Mouse (Mus musculus) testis, adult 2 months (tissue): Measurements from ENCODE around the gene Hid1. TPM values are rescaled to one million over a fixed set of nuclear protein-coding genes. Genes with fewer than 3 reads are reported as not detected.
A peak's percentile ranks its signal among the peaks of the same experiment; 100 is the strongest.

Source experiments
- H3K27ac ChIP-seq: fragments of 200-500 bp; 2 replicates; pipeline ENCODE4 v1.5.1; 2012; ENCODE audit warnings: low read depth, low read length; ENCODE audit not compliant: control insufficient read depth, insufficient read depth
- H3K27me3 ChIP-seq: fragments of 200-500 bp; 2 replicates; pipeline ENCODE4 v1.6.1; 2012; ENCODE audit warnings: mild to moderate bottlenecking, low read length, moderate library complexity; ENCODE audit not compliant: control insufficient read depth, insufficient read depth
- H3K36me3 ChIP-seq: fragments of 200-500 bp; 2 replicates; pipeline ENCODE4 v1.6.1; 2012; ENCODE audit warnings: mild to moderate bottlenecking, low read length; ENCODE audit not compliant: control insufficient read depth, insufficient read depth
- H3K4me1 ChIP-seq: fragments of 200-500 bp; 2 replicates; pipeline ENCODE4 v1.6.1; 2012; ENCODE audit warnings: low read length; ENCODE audit not compliant: control insufficient read depth, insufficient read depth
- H3K4me3 ChIP-seq: fragments of 200-500 bp; 2 replicates; pipeline ENCODE4 v1.5.1; 2012; ENCODE audit warnings: low read depth, mild to moderate bottlenecking, low read length, moderate library complexity, mixed read lengths; ENCODE audit not compliant: control insufficient read depth
- CTCF ChIP-seq: fragments of 200-500 bp; IDR thresholded peaks from 2 replicates; pipeline ENCODE4 v1.5.1; 2012; ENCODE audit warnings: low read depth, mild to moderate bottlenecking, inconsistent platforms, low read length, moderate library complexity; ENCODE audit not compliant: control insufficient read depth, insufficient read depth, insufficient replicate concordance
- POLR2A ChIP-seq: fragments of 200-500 bp; IDR thresholded peaks from 2 replicates; pipeline ENCODE4 v1.6.1; 2012; ENCODE audit warnings: low read depth, mild to moderate bottlenecking, inconsistent platforms, low read length, moderate library complexity; ENCODE audit not compliant: control insufficient read depth
- polyA plus RNA-seq: library from polyadenylated mRNA; depleted of rRNA; stranded (reverse); fragments of >200 nt; gene quantifications from 2 replicates; pipeline ENCODE4 v1.2.3, GENCODE M21; 2012; rRNA removed

Gene Hid1
- polyA plus RNA-seq, 1 experiment = 1.2 TPM

GRCm38 (mm10) chr11:115300745-115301144 is 66.8 kb downstream of the Hid1 start:
- Histone ChIP-seq H3K27me3 (no peaks in the 10 kb centered on the region), H3K4me1 (peaks cover 11% of the 10 kb centered on the region; the same call in 1 of the 2 replicates), H3K36me3 (no peaks in the 10 kb centered on the region), H3K4me3 (no peak overlapping the region), H3K27ac (no peak overlapping the region)
- TF ChIP-seq CTCF (peak; percentile 42; the same call in 1 of the 2 replicates), POLR2A (no peak)

DNA sequence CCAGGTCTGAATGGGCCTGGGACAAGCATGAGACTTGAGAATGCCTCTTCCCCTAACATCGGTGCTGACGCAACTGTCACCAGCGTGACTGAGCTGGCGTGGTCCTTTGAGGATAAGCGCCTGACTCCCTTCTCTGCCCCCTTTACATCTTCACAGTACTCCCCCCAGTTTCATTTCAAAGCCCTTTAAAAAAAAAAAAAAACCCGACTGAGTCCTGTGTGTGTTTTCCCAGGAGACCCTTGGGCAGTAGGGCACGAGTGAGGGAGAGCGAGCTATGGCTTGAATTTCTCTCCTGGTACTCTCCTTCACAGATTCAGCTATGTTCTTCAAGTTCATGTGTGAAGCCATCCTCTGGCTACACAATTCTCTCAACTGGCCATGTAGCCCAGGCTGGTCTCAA is 69.4 kb downstream of the Hid1 start:
- no peak for TF ChIP-seq CTCF
- no peak for TF ChIP-seq POLR2A
- Histone ChIP-seq H3K4me3 (peak overlapping the region; percentile 17; the same call in 1 of the 2 replicates), H3K27me3 (no peaks in the 10 kb centered on the region)

More for the DNA sequence above, 69.4 kb downstream of the Hid1 start:
- peaks cover 13% of the 10 kb centered on the region for H3K4me1 ChIP-seq
- no peak overlapping the region for H3K27ac ChIP-seq
- H3K36me3 ChIP-seq = no peaks in the 10 kb centered on the region

Other genes starting within 250 kb of the Hid1 start
- gene Cd300lf, start 233.8 kb downstream of the Hid1 start, polyA plus RNA-seq = 0.09 and 0.14 TPM in 2 replicates
- 21.2 and 29.7 TPM in 2 replicates for gene Slc9a3r1, start 204.4 kb downstream of the Hid1 start, polyA plus RNA-seq
- gene Tmem104, start 180.3 kb downstream of the Hid1 start, polyA plus RNA-seq = 7.5 and 9.0 TPM in 2 replicates
- 106 and 118 TPM in 2 replicates for gene Nat9, start 179.9 kb downstream of the Hid1 start, polyA plus RNA-seq
- gene Grin2c, start 100.5 kb downstream of the Hid1 start, polyA plus RNA-seq = 1.2 and 1.5 TPM in 2 replicates
- gene Fdxr, start 90.7 kb downstream of the Hid1 start, polyA plus RNA-seq = 28.0 and 30.7 TPM in 2 replicates
- 6.4 and 7.0 TPM in 2 replicates for gene Fads6, start 70.1 kb downstream of the Hid1 start, polyA plus RNA-seq
- 8.5 and 8.9 TPM in 2 replicates for gene Otop2, start 60.6 kb downstream of the Hid1 start, polyA plus RNA-seq
- gene Ush1g, start 45.7 kb downstream of the Hid1 start, polyA plus RNA-seq = 3.7 and 4.1 TPM in 2 replicates
- 0.17 and 0.40 TPM in 2 replicates for gene Otop3, start 33.0 kb downstream of the Hid1 start, polyA plus RNA-seq
- 5.2 TPM in 2 replicates for gene Cdr2l, start 14.2 kb upstream of the Hid1 start, polyA plus RNA-seq
- gene Mrpl58, start 36.0 kb upstream of the Hid1 start, polyA plus RNA-seq = 13.9 and 18.0 TPM in 2 replicates
- 145 and 166 TPM in 2 replicates for gene Atp5h, start 52.2 kb upstream of the Hid1 start, polyA plus RNA-seq
- 11.8 and 13.6 TPM in 2 replicates for gene Kctd2, start 52.4 kb upstream of the Hid1 start, polyA plus RNA-seq
- gene Trim80, start 72.8 kb upstream of the Hid1 start, polyA plus RNA-seq = 307 and 344 TPM in 2 replicates
- gene Slc16a5, start 94.7 kb upstream of the Hid1 start, polyA plus RNA-seq = 0.72 and 0.78 TPM in 2 replicates
- gene Armc7, start 107.9 kb upstream of the Hid1 start, polyA plus RNA-seq = 3.3 and 3.8 TPM in 2 replicates
- gene Nt5c, start 124.1 kb upstream of the Hid1 start, polyA plus RNA-seq = 32.4 and 34.0 TPM in 2 replicates
- gene Jpt1, start 146.6 kb upstream of the Hid1 start, polyA plus RNA-seq = 548 and 576 TPM in 2 replicates
- gene Sumo2, start 168.5 kb upstream of the Hid1 start, polyA plus RNA-seq = 50.6 and 72.2 TPM in 2 replicates
- 36.3 and 42.6 TPM in 2 replicates for gene Nup85, start 196.7 kb upstream of the Hid1 start, polyA plus RNA-seq
- 9.3 and 10.9 TPM in 2 replicates for gene Mrps7, start 236.2 kb upstream of the Hid1 start, polyA plus RNA-seq
- 19.8 and 21.1 TPM in 2 replicates for gene Gga3, start 236.3 kb upstream of the Hid1 start, polyA plus RNA-seq
- 383 and 445 TPM in 2 replicates for gene Mif4gd, start 245.2 kb upstream of the Hid1 start, polyA plus RNA-seq